Mouse (Mus musculus) kidney, adult 2 months (tissue): Measurements from ENCODE around the gene Prm2.

ENCODE experiments used
- CTCF ChIP-seq: fragments of 200-500 bp; conservative IDR thresholded peaks from 2 replicates; pipeline ENCODE4 v1.5.1; 2011; ENCODE audit warnings: low read depth, mild to moderate bottlenecking, control low read depth, low read length, moderate library complexity, mixed read lengths; ENCODE audit not compliant: insufficient read depth, insufficient read length
- POLR2A ChIP-seq: fragments of 200-500 bp; IDR thresholded peaks from one replicate; pipeline ENCODE4 v1.6.1; 2011; ENCODE audit warnings: low read depth, low read length, control low read depth

GRCm38 (mm10) chr16:10776322-10776721, 19.6 kb downstream of the Prm2 start:
- no peak for TF ChIP-seq CTCF
- TF ChIP-seq POLR2A, result no peak
